Mouse (Mus musculus): ENCODE measurements around the gene BC048403. TPM values are rescaled to one million over a fixed set of nuclear protein-coding genes. Genes with fewer than 3 reads are reported as not detected.

BC048403 gene
- 2.6 to 4.1 TPM (median 2.8 TPM) in 3 replicates for total RNA-seq (2017)

DNA sequence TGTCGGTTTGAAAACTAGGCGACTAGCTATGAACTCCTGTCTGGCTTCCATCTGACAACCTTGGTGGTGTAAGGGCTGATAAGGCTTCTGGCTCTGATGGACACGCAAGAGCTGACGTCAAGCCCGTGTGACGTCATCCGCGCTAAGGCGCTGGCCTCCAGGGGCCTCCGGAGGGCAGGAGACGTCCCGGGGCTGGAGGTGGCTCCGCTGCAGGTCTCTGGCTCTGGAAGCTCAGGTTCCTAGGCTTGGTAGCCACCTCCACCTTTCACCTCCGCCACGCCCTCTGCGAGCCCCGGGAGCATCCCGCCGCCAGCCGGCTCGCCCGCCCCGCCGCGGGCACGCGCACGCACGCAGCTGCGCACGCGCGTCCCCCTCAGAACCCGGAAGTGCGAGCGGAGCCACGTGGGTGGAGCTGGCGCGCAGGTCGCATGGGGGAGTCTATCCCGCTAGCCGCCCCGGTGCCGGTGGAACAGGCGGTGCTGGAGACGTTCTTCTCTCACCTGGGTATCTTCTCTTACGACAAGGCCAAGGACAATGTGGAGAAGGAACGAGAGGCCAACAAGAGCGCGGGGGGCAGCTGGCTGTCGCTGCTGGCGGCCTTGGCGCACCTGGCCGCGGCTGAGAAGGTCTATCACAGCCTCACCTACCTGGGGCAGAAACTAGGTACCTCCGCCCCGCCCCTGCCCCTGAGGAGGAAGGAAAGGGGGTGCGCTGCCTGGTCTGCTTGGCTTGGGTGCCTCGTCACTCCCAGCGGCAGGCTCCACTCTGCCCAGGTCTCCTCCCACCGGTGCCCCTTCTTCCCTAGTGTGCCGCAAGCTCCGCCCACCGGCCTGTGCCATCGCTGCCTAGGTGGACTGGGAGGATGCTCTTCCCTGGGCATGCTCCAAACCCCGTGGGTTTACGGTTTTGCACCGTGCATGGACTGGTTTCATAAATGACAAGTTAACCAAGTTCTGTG is at the start of gene BC048403:
Gene BC048403 (plus strand): TSS at position 390 of the 958 bp plus-strand sequence.
- ATAC-seq (replicated peaks; ENCODE audit: insufficient number of reproducible peaks, low FRiP score, low TSS enrichment, poor library complexity, severe bottlenecking) = peak; percentile 84

DNA sequence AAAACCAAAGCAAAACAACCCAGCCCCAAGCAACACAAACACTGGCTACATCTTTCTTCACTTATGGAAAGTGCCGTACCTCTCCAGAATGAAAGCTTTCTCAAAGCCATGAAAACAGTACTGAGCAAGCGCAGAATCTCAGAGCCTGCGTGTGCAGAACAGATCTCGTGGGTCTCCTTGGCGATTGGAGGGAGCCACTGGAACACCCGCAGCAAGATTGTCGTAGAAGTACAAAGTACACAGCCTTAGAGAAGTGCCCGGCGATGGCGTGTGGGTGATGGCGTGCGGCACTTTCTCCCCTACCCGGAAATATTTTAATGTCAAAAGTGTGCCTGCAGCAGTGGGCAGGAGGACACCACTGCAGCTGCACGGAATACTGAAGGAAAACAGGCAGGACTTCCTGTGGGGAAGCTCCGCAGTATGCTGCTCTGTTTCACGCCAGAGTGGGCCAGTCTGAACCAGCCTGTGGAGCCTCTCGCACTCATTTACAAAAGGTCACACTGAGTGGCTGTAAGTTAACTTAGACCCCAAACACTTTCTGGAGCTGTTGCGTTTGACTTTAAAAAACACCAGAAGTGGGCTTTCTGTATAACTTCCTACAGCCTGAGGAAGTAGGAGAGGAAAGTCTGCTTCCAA is 46.7 kb upstream of the BC048403 start:
- ATAC-seq (replicated peaks; ENCODE audit: insufficient number of reproducible peaks, low FRiP score, low TSS enrichment, poor library complexity, severe bottlenecking) = no peak

DNA sequence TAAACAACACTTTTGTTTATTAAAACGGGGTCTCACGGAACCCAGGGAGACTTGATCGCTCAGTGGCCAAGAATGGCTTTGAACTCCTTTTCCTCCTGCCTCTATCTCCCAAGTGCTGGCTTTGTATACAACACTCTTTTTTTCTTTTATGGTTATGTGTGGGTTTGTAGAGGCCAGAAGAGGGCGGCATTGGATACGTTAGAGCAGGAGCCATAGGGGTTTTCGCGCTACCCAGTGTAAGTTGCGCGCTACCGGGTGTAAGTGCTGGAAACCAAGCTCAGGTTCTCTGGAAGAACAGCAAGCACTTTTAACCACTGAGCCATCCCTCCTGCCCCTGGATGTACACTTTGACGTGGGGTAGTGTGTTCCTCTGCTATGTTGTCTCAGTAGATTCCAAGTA is 45.2 kb upstream of the BC048403 start:
- no peak for ATAC-seq (replicated peaks; ENCODE audit: insufficient number of reproducible peaks, low FRiP score, low TSS enrichment, poor library complexity, severe bottlenecking)

DNA sequence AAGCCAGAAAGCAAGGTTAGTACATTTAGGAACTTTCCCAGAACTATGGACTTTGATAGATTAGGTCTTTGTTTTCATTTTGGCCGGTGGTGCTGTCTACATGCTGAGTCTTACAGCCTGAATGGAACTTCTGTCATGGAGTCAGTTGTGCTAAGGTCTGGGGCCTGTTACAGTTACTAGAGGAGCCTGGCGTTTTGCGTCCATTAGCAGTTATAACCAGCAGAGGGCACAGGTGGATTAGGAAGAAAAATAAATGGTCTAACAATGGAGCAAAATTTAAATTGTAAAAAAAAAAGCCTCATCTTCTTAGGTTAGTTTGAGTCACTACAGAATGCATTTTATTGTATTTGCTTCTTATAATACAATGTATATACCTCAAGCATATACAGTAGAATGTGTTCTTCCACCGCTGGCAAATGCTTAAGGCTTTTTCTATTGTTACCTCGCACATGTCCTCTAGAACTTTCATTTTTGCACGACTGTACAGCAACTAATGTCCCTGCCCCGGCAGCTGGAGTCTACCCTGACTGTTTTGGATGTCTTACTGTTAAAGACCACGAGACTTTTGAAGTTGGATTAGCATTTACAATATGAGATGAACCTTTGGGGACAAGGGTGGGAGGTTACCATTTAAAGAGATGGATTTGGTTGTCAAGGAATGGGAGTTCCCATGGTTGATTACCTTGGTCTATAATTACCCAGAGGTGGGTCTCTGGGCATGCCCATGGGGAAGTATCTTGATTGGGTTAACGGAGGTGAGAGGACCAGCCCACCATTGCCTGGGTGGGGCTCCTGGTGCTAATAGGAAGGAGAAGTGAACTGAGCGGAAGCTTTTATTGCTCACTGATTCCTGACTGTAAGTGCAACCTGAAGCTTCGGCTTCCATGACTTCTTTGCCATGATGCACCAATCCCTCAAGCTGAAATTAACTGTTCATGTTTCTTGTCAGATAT is 38.2 kb upstream of the BC048403 start:
- ATAC-seq (replicated peaks; ENCODE audit: insufficient number of reproducible peaks, low FRiP score, low TSS enrichment, poor library complexity, severe bottlenecking) = no peak

DNA sequence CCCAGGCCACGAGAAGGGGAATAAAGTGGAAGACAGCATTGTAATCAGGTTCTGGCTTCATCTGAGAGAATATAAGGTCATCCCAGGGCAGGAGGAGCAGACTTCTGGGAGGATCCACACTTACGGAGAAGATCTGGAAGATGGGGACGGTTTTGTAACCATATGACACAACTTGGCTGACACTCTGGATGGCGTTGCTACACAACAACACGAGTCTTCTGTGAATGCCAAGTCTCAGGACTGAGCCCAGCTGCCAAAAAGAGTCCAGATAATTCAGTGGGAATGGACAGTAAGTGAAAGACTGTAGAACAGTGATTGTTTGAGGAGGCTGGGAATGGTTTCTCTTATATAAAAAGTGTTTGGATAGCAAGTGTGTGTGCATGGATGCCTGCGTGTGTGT is 36.1 kb upstream of the BC048403 start:
- no peak for ATAC-seq (replicated peaks; ENCODE audit: insufficient number of reproducible peaks, low FRiP score, low TSS enrichment, poor library complexity, severe bottlenecking)

DNA sequence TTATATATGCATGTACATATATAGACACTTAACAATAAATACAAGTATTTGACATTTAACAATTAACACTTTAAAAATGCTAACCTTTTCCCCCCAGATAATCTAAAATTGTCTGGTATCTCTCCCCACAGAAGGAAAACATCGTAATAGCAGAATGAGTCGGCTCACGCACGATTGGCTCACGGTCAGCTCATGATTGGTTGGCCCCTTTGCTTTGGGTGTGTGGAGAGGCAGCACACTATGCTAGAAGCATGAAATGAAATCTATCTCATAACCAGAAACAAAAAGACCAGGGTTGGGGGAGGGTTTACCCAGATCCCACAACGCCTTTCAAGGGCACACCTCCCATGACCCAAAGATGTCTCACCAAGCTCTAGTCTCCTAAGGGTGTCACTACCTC is 34.9 kb upstream of the BC048403 start:
- no peak for ATAC-seq (replicated peaks; ENCODE audit: insufficient number of reproducible peaks, low FRiP score, low TSS enrichment, poor library complexity, severe bottlenecking)

DNA sequence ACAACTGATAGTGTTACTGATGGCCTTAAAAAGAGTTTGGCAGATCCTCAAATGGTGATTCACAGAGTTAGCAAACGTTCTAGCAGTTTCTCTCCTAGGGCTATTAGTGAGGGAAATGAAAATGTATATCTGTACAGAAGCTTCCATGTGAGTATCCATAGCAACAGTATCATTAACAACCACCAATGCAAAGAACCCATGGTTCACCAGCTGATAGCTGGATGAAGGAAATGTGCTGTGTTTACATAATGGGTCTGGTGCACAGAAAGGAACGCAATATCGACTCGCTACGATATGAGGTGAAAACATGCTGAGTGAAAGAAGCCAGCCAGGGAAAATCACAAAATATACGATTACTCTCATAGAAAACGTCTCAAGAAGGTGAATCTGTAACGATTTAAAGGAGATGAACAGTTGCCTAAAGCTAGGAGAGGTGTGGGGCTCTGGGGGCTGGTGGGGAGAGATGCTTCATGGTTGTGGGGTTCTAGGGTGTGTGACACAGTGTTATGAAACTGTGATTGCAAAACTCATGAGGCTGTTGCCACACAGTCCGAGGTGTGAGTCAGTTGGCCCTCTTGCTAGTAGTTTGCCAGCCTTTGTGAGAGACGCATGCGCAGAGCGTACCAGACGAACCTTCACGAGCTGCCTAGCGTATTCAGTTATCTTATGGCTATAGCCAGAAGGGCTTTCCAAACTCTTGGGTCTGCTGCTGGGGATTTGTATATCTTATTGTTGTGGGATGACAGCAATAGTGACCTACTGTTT is 34.2 kb upstream of the BC048403 start:
- peak; percentile 82 for ATAC-seq (replicated peaks; ENCODE audit: insufficient number of reproducible peaks, low FRiP score, low TSS enrichment, poor library complexity, severe bottlenecking)

DNA sequence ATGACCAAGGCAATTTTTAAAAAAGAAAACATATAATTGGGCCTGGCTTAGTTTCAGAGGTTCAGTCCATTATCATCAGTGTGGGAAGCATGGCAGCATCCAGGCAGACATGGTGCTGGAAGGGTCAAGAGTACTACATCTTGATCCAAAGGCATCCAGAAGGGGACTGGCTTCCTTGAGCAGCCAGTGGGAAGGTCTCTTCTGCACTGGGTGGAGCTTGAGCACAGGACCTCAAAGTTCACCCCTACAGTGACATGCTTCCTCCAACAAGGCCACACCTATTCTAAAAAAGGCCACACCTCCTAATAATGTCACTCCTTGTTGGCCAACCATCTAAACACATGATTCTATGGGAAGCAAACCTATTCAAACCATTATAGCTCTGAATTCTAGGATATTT is 22.9 kb upstream of the BC048403 start:
- ATAC-seq (replicated peaks; ENCODE audit: insufficient number of reproducible peaks, low FRiP score, low TSS enrichment, poor library complexity, severe bottlenecking) = no peak

DNA sequence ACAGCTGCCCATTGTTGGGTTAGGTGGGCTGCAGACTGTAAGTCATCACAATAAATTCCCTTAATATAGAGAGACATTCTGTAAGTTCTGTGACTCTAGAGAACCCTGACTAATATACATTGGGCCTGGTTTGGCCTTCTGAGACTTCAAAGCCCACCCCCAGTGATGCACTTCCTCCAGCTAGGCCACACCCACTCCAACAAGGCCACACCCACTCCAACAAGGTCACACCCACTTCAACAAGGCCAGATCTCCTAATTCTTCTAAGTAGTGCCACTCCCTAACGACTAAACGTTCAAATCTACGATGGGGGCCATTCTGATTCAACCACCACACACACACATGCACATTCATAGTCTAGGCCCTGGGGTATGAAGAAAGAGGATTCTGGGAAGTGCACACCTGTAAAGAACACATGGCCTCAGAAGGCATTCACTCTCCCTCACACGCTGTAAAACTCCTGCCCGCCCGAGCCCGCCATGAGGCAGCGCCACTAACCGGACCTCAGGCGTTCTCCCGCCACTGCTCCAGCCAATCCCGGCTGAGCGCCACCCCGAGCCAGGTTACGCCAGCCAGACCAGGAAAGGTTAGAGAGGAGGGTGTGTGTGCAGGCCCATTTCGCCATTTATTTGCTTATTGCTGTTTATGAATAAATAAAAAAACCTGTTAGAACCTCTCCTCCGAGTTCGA is 20.7 kb upstream of the BC048403 start:
- no peak for ATAC-seq (replicated peaks; ENCODE audit: insufficient number of reproducible peaks, low FRiP score, low TSS enrichment, poor library complexity, severe bottlenecking)

DNA sequence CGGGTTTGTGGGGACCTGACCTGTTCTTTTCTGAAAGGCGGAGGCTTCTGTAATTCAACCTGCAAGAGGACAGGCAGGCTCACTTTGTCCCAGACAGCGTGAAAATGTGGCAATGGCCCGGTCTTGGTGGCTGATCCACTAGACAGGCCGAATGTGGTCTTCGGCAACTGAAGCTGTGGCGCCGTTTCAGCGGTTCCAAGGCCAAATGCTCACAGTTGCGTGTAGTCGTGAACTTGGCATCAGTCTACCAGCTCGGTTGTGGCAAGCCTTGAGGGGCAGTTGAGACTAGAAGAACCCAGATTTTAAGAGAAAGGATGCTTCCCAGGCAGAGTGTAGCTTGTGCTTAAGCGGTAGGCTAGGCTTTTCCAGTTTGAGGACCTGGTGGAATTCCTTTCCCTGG is 19.0 kb upstream of the BC048403 start:
- ATAC-seq (replicated peaks; ENCODE audit: insufficient number of reproducible peaks, low FRiP score, low TSS enrichment, poor library complexity, severe bottlenecking) = no peak

DNA sequence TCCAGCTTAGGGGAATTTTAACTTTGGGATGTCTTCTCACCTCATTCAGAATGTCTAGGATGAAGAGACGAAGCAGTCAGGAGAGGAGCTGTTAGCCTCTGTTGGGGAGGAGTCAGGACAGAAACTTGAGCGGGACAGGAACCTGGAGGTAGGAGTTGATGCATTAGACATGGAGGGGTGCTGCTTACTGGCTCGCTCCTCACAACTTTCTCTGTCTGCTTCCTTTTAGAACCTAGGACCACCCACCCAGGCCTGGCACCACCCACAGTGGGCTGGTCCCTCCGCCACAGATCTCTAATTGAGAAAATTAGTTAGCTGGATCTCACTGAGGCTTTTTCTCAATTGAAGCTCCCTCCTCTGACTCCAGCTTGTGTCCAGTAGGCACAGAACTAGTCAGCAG is 13.2 kb upstream of the BC048403 start:
- ATAC-seq (replicated peaks; ENCODE audit: insufficient number of reproducible peaks, low FRiP score, low TSS enrichment, poor library complexity, severe bottlenecking) = no peak

DNA sequence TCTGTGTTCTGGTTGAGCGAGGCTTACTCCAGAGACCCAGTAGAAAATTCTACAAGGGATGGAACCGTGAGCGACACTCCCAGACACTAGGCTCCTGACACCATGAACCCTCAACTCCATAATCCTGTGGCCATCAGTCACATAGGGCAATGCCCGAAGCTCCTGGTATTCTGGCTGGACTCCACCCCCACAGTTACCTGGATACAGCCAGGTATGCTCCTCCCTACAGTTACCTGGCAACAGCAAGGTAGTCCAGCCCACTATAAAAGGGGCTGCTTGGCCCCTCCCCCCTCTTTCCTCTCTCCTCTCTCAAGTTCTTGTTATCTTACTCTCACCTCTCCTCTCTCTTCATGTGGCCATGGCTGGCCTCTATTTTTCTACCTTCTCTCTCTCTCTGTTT is 12.6 kb upstream of the BC048403 start:
- ATAC-seq (replicated peaks; ENCODE audit: insufficient number of reproducible peaks, low FRiP score, low TSS enrichment, poor library complexity, severe bottlenecking) = no peak

DNA sequence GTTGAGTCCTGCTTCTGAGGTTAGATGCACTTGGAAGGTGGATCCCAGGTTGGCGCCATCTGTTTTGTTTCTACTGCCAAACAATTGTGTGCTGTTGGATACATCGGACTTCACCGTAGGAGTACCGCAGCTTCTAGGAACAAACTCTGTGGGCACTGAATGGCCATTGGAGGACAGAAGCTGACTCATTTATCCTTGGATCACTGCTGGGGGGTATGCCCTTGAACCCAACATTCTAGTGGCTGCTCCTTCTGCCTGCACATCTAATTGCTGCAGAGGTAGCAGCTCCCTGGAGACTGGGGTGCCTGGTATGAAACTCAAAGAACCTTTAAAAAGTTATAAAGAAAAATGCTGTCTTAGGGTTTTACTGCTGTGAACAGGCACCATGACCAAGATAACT is 11.5 kb upstream of the BC048403 start:
- no peak for ATAC-seq (replicated peaks; ENCODE audit: insufficient number of reproducible peaks, low FRiP score, low TSS enrichment, poor library complexity, severe bottlenecking)

DNA sequence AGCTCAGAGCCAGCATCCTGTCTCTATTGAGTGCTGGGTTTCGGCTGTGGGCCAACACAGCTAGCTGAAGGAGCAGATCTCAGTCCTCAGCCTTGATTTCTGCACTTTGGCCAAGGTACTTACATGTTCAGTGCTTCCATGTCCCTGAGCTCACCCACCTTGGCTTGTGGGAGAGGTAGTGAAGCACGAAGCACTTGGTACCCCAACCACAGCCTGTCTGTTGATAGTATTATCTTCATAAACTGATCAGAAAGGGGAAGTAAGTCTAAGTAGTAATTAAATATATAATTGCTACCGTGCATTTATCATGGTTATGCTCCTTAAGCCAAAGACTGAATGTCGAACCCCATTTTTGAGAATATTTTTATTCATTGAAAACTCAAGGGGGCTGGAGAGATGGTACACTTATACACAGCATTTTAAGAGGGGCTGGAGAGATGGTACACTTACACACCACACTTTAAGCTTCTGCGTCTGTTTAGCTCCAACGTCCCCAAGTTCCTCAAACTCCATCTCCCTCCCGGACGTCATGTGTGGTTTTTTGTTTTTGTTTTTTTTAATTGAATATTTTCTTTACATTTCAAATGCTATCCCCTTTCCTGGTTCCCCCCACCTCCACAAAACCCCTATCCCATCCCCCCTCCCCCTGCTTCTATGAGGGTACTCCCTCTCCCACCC is 8.6 kb upstream of the BC048403 start:
- ATAC-seq (replicated peaks; ENCODE audit: insufficient number of reproducible peaks, low FRiP score, low TSS enrichment, poor library complexity, severe bottlenecking) = no peak

DNA sequence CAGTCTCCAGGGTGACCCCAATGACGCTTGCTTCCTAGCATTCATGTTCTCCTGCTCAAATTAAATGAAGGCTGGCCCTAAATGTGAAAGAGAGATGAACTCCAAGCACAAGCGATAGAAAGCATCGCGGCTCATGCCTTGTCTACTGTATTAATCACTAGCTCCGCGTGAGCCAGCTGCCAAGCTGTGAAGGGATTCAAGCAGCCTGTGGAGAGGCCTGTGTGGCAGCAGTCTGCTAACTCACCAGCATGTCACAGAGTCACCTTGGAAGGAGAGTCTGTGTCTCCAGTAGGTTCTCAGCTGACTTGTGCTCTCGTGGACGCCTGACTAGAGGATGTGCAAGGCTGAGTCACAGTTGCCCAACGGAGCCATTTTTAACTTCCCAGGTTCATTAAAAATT is 7.2 kb upstream of the BC048403 start:
- ATAC-seq (replicated peaks; ENCODE audit: insufficient number of reproducible peaks, low FRiP score, low TSS enrichment, poor library complexity, severe bottlenecking) = no peak

DNA sequence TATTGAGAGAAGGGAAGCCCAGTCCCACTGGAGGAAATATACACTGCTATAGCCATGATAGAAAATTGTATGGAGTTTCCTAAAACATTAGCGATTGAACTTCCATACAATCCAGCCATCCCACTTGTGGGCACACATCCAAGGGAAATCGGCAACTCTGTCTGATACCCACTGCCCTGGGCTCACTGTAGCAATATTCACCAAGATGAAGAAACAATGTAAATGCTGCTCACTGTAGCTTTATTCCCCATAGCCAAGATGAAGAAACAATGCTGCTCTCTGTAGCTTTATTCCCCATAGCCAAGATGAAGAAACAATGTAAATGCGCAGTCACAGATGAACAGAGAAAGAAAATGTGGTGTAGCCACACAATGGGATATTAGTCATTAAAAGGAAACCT is 2.5 kb upstream of the BC048403 start:
- no peak for ATAC-seq (replicated peaks; ENCODE audit: insufficient number of reproducible peaks, low FRiP score, low TSS enrichment, poor library complexity, severe bottlenecking)

DNA sequence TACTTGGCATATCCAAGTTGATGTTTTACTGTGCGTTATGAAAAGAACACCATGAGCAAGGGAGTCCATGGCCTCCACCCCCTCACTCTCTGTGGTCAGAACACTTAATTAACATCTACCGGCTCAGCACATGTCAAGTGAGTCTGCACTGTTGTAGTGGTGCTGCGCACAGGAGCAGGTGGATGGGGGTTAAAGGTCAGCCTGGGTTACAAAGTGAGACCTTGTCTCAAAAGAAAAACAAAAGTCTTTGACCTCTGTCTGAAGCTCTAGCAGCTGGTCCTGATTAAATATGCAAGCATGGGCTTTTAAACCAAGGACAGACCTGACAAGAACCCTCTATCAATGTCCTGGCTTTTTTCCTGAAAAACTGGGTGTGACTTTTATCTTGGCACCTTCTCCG is 2.6 kb downstream of the BC048403 start:
- no peak for ATAC-seq (replicated peaks; ENCODE audit: insufficient number of reproducible peaks, low FRiP score, low TSS enrichment, poor library complexity, severe bottlenecking)
